ENCODE assay signal across 20 mouse cellular contexts in the genomic region with DNA sequence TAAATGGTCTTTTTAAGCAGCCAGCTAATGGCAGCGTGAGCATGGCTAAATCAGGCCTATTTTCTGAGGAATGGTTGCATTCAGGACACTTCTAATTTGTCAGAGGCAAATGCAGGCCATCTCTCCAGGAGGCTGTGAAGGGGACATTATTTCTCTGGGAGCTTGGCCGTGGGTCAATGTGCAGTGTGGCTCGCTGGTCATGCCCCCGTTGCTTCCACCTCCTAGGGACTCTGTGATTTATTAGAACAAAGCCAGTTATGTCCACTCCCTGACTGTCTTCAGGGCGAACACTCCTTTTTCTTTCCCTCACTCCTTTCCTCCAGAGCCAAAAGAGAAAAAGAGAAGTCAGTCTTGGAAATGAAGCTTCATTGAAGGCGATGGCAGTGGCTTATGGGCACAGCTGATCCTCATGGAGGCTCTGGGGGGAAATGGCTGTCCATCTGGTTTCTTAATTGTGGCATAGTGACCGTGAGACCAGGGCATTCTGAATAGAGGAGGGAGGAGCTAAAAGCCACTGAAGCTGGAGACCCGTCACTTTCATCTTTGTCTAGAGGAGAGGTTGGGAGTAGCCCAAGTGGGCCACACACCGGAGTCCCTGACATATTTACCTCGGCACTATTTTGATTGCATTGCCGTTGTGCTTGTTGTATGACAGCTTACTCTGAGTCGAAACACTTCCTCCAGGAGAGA.
A peak's percentile ranks its signal among the peaks of the same experiment; 100 is the strongest.
DNase-seq lines count a peak whose midpoint lies in the region; ATAC-seq lines count a peak whose summit lies in the region.
"Had no signal": no experiment of that assay in that cellular context is flagged by ENCODE, and none has a peak within 500 bp of the region (broad histone marks: within the 10 kb centered on the region; RNA-seq: fewer than 3 reads in every experiment).

No protein-coding gene starts in this region.

- no peak overlapping the region for H3K27ac ChIP-seq in neural tube, embryonic 15.5 days (replicated peaks)
- no peak overlapping the region for H3K27ac ChIP-seq in hindbrain, embryonic 16.5 days (ENCODE audit: low read depth, low read length)
- H3K27ac ChIP-seq: heart, embryonic 10.5 days; midbrain, embryonic 15.5 days; neural tube, embryonic 12.5 days; stomach, postnatal 0 days had no signal

- H3K36me3 ChIP-seq in neural tube, embryonic 15.5 days: no peaks in the 10 kb centered on the region
- no peaks in the 10 kb centered on the region for H3K36me3 ChIP-seq in hindbrain, embryonic 16.5 days (ENCODE audit: control insufficient read depth, insufficient read depth, low read length)
- H3K36me3 ChIP-seq: heart, embryonic 10.5 days; midbrain, embryonic 15.5 days; neural tube, embryonic 12.5 days had no signal

- H3K4me2 ChIP-seq in neural tube, embryonic 15.5 days: no peak overlapping the region
- H3K4me2 ChIP-seq in hindbrain, embryonic 16.5 days (ENCODE audit: low read length): no peak overlapping the region
- H3K4me2 ChIP-seq: lung, embryonic 14.5 days; midbrain, embryonic 15.5 days; neural tube, embryonic 12.5 days had no signal

- 18% methylated on average over 12 of the region's 12 CpGs for WGBS in neural tube, embryonic 15.5 days
- 27% methylated on average over 12 of the region's 12 CpGs for WGBS in hindbrain, embryonic 16.5 days

- H3K9ac ChIP-seq in neural tube, embryonic 15.5 days (replicated peaks): no peak overlapping the region
- no peak overlapping the region; the same call in 1 of the 2 replicates for H3K9ac ChIP-seq in hindbrain, embryonic 16.5 days (ENCODE audit: low read depth, low read length)
- H3K9ac ChIP-seq: forebrain, postnatal 0 days; lung, embryonic 14.5 days; midbrain, embryonic 15.5 days; neural tube, embryonic 12.5 days had no signal

- peaks cover 8% of the 10 kb centered on the region for H3K4me1 ChIP-seq in neural tube, embryonic 15.5 days
- H3K4me1 ChIP-seq in hindbrain, embryonic 16.5 days (ENCODE audit: control insufficient read depth, insufficient read depth, low read depth, low read length): no peaks in the 10 kb centered on the region
- H3K4me1 ChIP-seq: midbrain, embryonic 15.5 days had no signal

- H3K9me3 ChIP-seq in neural tube, embryonic 15.5 days (replicated peaks): no peaks in the 10 kb centered on the region
- no peaks in the 10 kb centered on the region for H3K9me3 ChIP-seq in hindbrain, embryonic 16.5 days (ENCODE audit: control insufficient read depth, low read length)
- H3K9me3 ChIP-seq: heart, embryonic 10.5 days; midbrain, embryonic 15.5 days; neural tube, embryonic 12.5 days had no signal

- peak; percentile 85 for DNase-seq in heart, adult 11 months
- no peak for DNase-seq in heart, postnatal 14 days
- DNase-seq in neural tube, embryonic 10.5 days (ENCODE audit: extremely low spot score, low spot score): peak; percentile 48
- no peak for DNase-seq in right cerebral cortex, adult 2 months (ENCODE audit: low spot score in 2 of 2)
- no peak for DNase-seq in lung, postnatal 36 days
- no peak for DNase-seq in heart, adult 8-10 months (ENCODE audit: low spot score)
- DNase-seq: cerebellum, postnatal 36 days; forebrain, postnatal 0 days; gastrocnemius, postnatal 14 days; kidney, adult 8-10 months; lung, embryonic 14.5 days; right cerebral cortex, adult 18-20 months; thymus, postnatal 25 days had no signal

- no peak for ATAC-seq in neural tube, embryonic 15.5 days (ENCODE audit: low FRiP score)
- ATAC-seq in hindbrain, embryonic 16.5 days: peak; percentile 76
- ATAC-seq: forebrain, postnatal 0 days; midbrain, embryonic 15.5 days; Patski had no signal

- H3K27me3 ChIP-seq in neural tube, embryonic 15.5 days (replicated peaks): no peaks in the 10 kb centered on the region
- H3K27me3 ChIP-seq in hindbrain, embryonic 16.5 days (replicated peaks; ENCODE audit: control insufficient read depth, insufficient read depth, low read length): no peaks in the 10 kb centered on the region
- H3K27me3 ChIP-seq: midbrain, embryonic 15.5 days; neural tube, embryonic 12.5 days; Patski had no signal

- H3K4me3 ChIP-seq in neural tube, embryonic 15.5 days (replicated peaks): no peak overlapping the region
- H3K4me3 ChIP-seq in hindbrain, embryonic 16.5 days (ENCODE audit: low read length): no peak overlapping the region
- H3K4me3 ChIP-seq: heart, embryonic 10.5 days; midbrain, embryonic 15.5 days; neural tube, embryonic 12.5 days had no signal

- intact Hi-C loops in heart, postnatal 14 days (cut with DNase I): no loop called here

Comparison
In these comparisons a context has a peak if more than half of its experiments do, and no peak if none do; other contexts are left out.
1. DNase-seq: peak in heart, adult 11 months (single experiment) and neural tube, embryonic 10.5 days (single experiment); none in heart, postnatal 14 days (0 of 2), right cerebral cortex, adult 2 months (0 of 2), lung, postnatal 36 days (single experiment) and heart, adult 8-10 months (single experiment).